Mouse (Mus musculus) kidney, adult 18-20 months (tissue): ENCODE results near the gene Hist1h1a.

Experiments used
- DNase-seq: peaks from one replicate; pipeline ENCODE4 v3.0.0; 2021

The Hist1h1a gene

GRCm38 (mm10) chr13:23744421-23745380, 18.8 kb upstream of the Hist1h1a start:
- DNase-seq = no peak

GRCm38 (mm10) chr13:23745381-23746161, 17.9 kb upstream of the Hist1h1a start, which contains the start of gene Hist1h3c:
Gene Hist1h3c (minus strand): TSS chr13:23745602.
- DNase-seq = peak; percentile 81

- peak; percentile 73 for DNase-seq
Measured at GRCm38 (mm10) chr13:23746201-23747080, 17.0 kb upstream of the Hist1h1a start, which contains the start of gene Hist1h2bb. Gene Hist1h2bb (plus strand): TSS chr13:23746734.

- DNase-seq = no peak
Measured at GRCm38 (mm10) chr13:23747081-23747891, 16.2 kb upstream of the Hist1h1a start.

GRCm38 (mm10) chr13:23747892-23748288, 15.6 kb upstream of the Hist1h1a start:
- no peak for DNase-seq

- no peak for DNase-seq
Measured at GRCm38 (mm10) chr13:23749563-23750121, 13.8 kb upstream of the Hist1h1a start.

GRCm38 (mm10) chr13:23750839-23751477, 12.5 kb upstream of the Hist1h1a start, which contains the start of gene Hist1h2ab:
Gene Hist1h2ab (plus strand): TSS chr13:23751126.
- DNase-seq = peak; percentile 45

GRCm38 (mm10) chr13:23751478-23751956, 11.9 kb upstream of the Hist1h1a start:
- no peak for DNase-seq

GRCm38 (mm10) chr13:23752067-23752741, 11.3 kb upstream of the Hist1h1a start, which contains the start of gene Hist1h3b:
Gene Hist1h3b (plus strand): TSS chr13:23752267.
- peak; percentile 80 for DNase-seq

- DNase-seq = no peak
Measured at GRCm38 (mm10) chr13:23752742-23753172, 10.7 kb upstream of the Hist1h1a start.

GRCm38 (mm10) chr13:23753314-23754078, 10.0 kb upstream of the Hist1h1a start:
- no peak for DNase-seq

- no peak for DNase-seq
Measured at GRCm38 (mm10) chr13:23755000-23755399, 8.5 kb upstream of the Hist1h1a start.

GRCm38 (mm10) chr13:23756790-23757189, 6.7 kb upstream of the Hist1h1a start, which contains the start of gene Hist1h4b:
Gene Hist1h4b (plus strand): TSS chr13:23757013.
- DNase-seq = peak; percentile 83

GRCm38 (mm10) chr13:23757211-23757773, 6.2 kb upstream of the Hist1h1a start:
- DNase-seq = no peak

GRCm38 (mm10) chr13:23757921-23758320, 5.5 kb upstream of the Hist1h1a start:
- DNase-seq = no peak

GRCm38 (mm10) chr13:23759251-23759771, 4.2 kb upstream of the Hist1h1a start:
- no peak for DNase-seq

- DNase-seq = no peak
Measured at GRCm38 (mm10) chr13:23759916-23760239, 3.6 kb upstream of the Hist1h1a start.
